Mouse (Mus musculus): ENCODE measurements around the gene Alcam.

DNA sequence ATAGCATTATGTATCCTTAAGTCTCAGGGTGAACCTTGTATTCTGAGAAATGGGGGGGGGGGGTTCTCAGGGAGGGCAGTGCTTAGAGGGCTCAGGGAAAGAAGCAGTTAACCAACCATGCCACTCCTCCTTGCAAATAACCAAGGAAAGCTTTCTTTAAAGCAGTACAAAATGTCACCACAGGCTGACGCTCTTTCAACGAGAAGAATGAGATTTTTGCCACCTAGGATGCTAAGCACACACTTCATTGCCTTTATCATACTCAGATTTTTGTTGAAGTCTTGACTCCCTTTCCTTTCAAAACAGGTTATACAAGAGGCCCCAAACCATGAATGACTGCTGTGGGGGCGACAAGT is 4.0 kb downstream of the Alcam start:
- no peak for TF ChIP-seq CTCF (IDR thresholded peaks at IDR 0.05; ENCODE audit: control insufficient read depth, insufficient read depth, insufficient read length)
- no peak for TF ChIP-seq MAX (IDR thresholded peaks at IDR 0.05)
- no peak for TF ChIP-seq CEBPB (IDR thresholded peaks at IDR 0.05; ENCODE audit: low read depth)
- TF ChIP-seq USF1 (IDR thresholded peaks at IDR 0.05; ENCODE audit: low read depth): no peak
- no peak for TF ChIP-seq MYOG (IDR thresholded peaks at IDR 0.05; ENCODE audit: control insufficient read depth, extremely low read depth, insufficient read length)
- no peak for TF ChIP-seq MYOD1 (IDR thresholded peaks at IDR 0.05; ENCODE audit: control insufficient read depth, insufficient read length, low read depth)

All from C2C12 (cell line).